Mouse (Mus musculus): ENCODE measurements around the gene Meiob. TPM values are rescaled to one million over a fixed set of nuclear protein-coding genes. Genes with fewer than 3 reads are reported as not detected.

The Meiob gene
- total RNA-seq, 2 experiments from 2014 or later, result not detected

DNA sequence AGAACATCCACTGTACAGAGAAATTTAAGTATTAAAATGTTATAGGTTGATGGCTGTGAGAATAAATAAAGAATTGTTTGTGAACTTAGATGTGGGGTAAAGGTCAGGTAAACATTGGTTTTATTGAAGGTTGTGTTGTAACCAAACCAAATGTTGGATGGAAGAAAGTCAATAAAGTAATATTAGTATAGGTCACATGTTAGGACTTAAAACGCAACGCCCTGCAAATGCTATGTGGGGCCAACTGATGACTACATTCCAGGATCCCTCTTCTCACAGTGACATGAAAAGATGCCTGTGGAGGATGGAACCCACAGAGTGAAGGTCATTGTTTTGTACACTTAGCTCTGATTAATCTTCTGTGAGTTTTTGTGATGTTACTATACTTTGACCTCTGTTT lies 15.4 kb downstream of the Meiob start:
- intact Hi-C loops (cut with DNase I), result no loop called here
- no peak for DNase-seq

GRCm38 (mm10) chr17:24821351-24822280 lies 17.5 kb downstream of the Meiob start:
- DNase-seq, result no peak

DNA sequence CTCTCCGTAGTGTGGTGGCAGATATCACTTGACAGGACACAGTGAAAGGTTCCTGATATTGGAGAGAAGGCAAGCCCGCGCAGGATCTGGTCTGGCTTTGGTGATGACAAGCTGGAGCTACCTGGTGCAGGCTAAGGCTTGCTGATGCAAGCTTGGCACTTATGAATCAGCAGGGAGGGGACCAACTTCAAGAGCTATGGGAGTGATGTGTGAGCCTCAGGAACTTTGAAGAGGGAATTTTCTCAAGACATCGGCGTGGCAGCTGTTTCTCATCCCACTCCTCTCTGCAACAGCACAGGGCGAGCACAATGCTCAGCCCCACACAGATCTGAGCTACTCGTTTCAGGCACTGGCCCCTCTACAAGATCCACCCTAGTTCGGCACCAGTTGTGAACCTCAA lies 35.8 kb downstream of the Meiob start, which contains the start of gene Hagh:
Gene Hagh, plus strand, starts transcription at position 302 of the 400 bp plus-strand sequence.
- DNase-seq, result no peak
- intact Hi-C loops (cut with DNase I), result no loop called here

More at GRCm38 (mm10) chr17:24821351-24822280, 17.5 kb downstream of the Meiob start:
- intact Hi-C loops (cut with DNase I), result loop anchor here (5.0 kb wide), 1 partner anchor 69 kb away; the partner anchor contains the start of gene Hs3st6

- intact Hi-C loops (cut with DNase I), result no loop called here
- DNase-seq, result no peak
These were observed 36.3 kb downstream of the Meiob start for GRCm38 (mm10) chr17:24840341-24840740.

GRCm38 (mm10) chr17:24841133-24841532 lies 37.0 kb downstream of the Meiob start:
- intact Hi-C loops (cut with DNase I), result no loop called here
- no peak for DNase-seq

DNA sequence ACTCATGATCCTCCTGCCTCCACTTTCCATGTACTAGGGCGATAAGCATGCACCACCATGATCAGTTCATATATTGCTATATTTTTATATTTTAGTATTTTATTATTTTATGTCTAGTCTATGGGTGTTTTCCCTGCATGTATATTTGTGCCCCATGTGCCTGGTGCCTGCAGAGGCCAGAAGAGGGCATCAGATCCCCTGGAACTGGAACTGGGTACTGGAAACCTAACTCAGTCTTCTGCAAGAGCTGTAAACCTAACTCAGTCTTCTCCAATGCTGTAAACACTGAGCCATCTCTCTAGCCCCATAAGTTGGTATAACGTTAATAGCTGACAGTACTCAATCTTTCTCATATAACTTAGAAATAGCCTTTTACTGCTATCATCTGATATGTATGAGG lies 38.5 kb downstream of the Meiob start:
- intact Hi-C loops (cut with DNase I), result no loop called here
- no peak for DNase-seq

GRCm38 (mm10) chr17:24844525-24844924 lies 40.4 kb downstream of the Meiob start:
- DNase-seq, result no peak
- intact Hi-C loops (cut with DNase I), result no loop called here

DNA sequence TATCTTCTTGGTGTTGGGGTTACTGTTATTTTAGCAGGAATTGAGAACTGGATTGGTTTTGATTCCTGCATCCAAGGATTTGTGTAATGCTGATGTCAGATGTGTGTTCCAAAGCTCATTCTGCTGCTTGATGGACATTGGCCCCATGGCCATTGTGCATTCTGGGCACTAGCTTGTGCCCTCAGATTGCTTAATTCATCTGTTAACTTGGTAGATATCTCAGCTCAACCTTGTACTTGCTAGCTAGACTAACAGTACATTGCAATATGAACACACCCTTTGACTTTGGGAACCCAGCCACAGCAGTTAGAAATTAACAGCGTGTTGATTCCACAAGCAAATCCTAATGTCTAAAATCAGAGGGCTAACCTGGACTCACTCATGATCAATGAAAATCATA lies 43.3 kb downstream of the Meiob start:
- intact Hi-C loops (cut with DNase I), result no loop called here
- DNase-seq, result no peak

GRCm38 (mm10) chr17:24848600-24849031 lies 44.5 kb downstream of the Meiob start:
- intact Hi-C loops (cut with DNase I), result no loop called here
- DNase-seq, result no peak

DNA sequence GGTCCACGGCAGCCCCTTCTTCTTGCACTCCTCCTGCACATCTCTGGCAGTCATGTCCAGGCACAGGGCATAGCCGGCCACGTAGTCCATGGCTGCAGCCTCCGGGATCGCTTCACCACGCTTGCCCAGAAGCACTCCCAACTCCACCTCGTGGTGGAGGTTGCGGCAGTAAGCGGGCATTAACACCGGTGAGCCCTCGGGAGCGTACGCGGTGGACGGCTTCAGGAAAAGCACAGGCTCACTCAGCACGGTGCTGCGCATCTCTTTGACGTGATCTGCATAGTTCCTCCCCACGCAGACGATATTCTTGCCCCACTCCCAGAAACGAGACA lies 45.6 kb downstream of the Meiob start:
- intact Hi-C loops (cut with DNase I), result no loop called here
- DNase-seq, result no peak

- peak; percentile 97 for DNase-seq
- intact Hi-C loops (cut with DNase I), result no loop called here
These were observed 46.1 kb downstream of the Meiob start, which contains the start of gene Fahd1 for GRCm38 (mm10) chr17:24850065-24850772. TSS of gene Fahd1 (minus strand) at chr17:24850364.

GRCm38 (mm10) chr17:24850773-24851127 lies 46.7 kb downstream of the Meiob start:
- intact Hi-C loops (cut with DNase I), result no loop called here
- no peak for DNase-seq

DNA sequence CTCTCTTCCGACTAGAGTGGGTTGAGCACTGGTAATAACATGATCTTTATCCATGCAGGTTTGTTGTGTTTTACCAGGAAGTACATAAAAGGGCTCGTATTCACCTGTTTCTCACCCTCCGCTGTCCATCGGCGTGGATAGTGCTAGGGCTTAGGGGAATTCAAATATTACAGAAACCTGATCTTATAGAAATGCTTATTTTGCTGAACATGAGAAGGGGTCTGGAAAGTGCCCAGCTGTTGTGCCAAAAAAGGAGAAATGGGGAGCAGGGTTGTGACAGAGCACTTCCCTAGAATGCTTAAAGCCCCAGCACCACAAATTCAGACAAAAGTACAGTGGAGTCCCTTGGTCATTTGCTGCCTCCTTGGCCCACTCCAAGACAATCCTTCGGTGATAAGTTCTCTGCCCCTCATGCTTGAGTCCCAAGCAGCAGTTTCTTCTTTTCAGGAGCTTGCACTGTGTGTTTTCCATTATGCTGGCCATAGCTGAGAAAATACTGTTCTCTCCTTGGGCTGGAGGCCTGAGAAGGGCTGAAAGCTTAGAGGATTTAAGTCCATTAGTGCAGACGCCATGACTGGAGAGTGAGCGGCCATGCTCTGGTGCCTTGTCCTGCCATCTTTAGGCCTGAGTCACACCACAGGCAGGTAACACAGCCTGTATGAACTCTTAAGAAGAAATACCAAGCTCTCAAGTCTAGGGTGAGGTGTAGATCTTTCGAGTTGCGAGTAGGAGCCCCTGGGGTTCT lies 47.5 kb downstream of the Meiob start:
- intact Hi-C loops (cut with DNase I), result no loop called here
- DNase-seq, result no peak

DNA sequence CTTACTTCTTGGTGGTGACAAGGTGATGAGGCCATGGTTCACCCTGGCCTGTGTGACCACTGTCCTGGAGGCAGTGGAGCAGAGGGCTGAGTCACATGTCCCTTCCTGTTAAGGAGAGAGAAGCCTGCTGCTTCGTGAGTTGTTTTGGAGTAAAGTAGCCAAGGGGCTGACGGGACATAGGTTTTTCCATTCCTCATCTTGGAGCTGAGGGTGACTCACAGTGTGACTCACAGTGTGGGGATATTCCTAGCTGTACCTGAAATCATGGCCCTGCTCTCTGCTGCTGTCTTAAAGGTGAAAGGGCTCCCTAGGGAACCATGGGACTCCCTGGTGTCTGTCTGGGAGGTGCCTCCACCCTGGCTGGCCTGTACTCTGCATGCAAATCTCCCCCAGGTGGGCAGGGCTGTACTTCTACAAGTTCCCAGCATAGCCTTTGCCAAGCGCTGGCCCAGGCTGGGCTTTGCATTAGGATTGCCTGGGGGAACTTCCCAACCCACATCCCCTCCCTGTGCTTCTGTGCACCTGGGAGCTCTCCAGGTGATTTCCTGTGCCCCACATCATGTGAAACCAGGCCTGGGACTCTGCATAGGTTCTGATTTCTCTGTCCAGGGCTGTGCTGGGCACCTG lies 51.9 kb downstream of the Meiob start:
- no peak for DNase-seq
- intact Hi-C loops (cut with DNase I), result no loop called here

GRCm38 (mm10) chr17:24856589-24856988 lies 52.5 kb downstream of the Meiob start:
- no peak for DNase-seq
- intact Hi-C loops (cut with DNase I), result no loop called here

DNA sequence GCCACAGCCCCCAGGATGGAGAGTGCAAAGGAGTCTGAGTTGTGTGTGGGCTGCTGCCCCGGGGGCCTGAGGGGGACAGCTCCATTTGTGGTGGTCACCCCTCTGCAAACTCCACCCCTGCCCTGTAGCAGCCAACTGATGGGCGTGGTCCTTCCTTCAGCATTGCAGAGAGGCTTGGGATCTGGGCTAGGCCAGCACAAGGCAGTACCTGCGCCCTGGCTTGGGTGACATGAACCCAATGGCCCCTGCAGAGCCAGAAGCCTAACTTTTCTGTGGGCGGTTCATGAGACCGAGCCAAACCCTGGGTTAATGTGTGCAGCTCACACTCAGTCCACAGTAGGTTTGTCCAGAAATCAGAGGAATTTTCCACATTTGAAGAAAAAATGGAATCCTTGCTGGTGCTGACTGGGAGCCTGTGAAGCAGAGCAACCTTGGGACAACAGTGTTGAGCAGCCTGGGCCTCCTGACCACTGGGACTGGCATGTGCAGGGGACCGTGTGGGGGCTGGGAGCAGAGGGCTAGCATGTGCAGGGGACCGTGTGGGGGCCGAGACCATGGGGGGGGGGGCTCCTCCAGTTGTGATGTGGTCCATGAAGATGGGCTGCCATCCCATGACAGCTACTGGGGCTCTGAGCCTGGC lies 53.9 kb downstream of the Meiob start:
- DNase-seq, result no peak
- intact Hi-C loops (cut with DNase I), result no loop called here

DNA sequence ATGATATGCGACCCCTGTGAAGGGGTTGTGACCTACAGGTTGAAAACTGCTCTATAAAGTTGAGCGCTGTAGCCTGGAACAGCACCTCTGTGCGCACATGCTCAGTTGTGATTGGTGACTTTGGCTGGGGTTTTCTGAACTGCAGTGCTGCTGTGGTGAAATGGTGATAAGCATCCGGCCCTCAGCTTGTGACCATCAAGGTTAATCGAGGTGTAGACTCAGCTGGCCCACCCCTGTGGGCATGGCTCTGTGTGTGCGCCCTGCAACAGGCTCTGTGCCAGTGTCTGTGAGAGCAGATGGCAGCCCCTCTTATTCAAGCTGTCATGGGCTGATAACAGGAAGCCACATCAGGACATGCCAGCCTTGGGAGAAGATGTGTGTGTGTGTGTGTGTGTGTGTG lies 54.9 kb downstream of the Meiob start:
- intact Hi-C loops (cut with DNase I), result no loop called here
- peak; percentile 61 for DNase-seq

GRCm38 (mm10) chr17:24860076-24860475 lies 56.0 kb downstream of the Meiob start:
- intact Hi-C loops (cut with DNase I), result no loop called here

DNA sequence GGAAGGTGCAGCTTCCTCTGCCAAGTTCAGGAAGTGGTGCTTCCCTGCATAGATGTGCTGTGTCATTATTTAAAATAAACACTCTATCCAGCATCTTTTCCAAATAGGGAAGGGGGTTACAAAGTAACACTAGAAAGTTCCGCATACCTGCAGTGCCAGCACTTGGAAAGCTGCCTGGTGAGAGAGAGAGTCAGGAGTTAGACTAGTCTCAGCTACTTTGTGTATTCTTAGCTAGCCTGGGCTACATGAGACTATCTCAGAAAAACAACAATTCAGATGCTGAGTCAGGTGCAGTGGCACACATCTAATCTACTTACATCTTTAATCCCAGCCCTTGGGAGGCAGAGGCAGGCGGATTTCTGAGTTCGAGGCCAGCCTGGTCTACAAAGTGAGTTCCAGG lies 57.7 kb downstream of the Meiob start:
- intact Hi-C loops (cut with DNase I), result no loop called here
- DNase-seq, result no peak

More at GRCm38 (mm10) chr17:24860076-24860475, 56.0 kb downstream of the Meiob start:
- no peak for DNase-seq

- intact Hi-C loops (cut with DNase I), result no loop called here
- DNase-seq, result no peak
These were observed 61.7 kb downstream of the Meiob start, which contains the start of gene Igfals for GRCm38 (mm10) chr17:24865776-24866175. TSS of gene Igfals (plus strand) at chr17:24865997.
